Mouse (Mus musculus): ENCODE data around the gene Hoxa11.

Gene Hoxa11

DNA sequence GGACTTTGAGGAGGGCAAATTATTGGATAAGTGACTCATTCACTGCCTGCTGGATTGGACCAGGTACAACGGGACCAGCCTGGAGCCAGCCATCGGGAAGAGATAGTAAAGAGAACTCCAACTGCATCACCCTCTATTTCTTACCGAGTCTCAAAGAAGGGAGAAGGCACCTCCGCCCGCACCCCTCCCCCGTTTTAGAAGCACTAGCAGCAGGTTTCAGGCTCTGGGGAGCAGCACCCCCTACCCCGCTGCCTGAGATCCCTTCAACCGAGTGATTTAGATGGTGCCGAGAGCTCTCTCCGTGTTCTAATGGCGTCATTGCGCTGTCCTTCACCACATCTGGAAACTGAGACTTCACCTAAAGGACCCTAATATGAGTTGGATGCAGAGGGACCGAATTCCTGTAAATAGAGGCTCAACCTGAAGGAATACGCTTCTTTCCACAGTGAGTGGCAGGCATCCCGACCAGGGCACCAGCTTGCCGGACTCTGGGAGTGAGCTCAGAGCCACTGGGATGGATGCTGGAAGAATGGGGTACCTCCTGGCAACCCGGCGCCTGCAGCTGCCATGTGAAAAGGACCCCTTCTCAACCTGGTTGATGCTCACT, 19.8 kb upstream of the Hoxa11 start:
- no peak for DNase-seq (ENCODE audit: low read depth, low spot score)

- DNase-seq (ENCODE audit: low read depth, low spot score) = no peak
Measured at GRCm38 (mm10) chr6:52264106-52264790, 18.6 kb upstream of the Hoxa11 start.

GRCm38 (mm10) chr6:52263321-52263585, 17.6 kb upstream of the Hoxa11 start:
- no peak for DNase-seq (ENCODE audit: low read depth, low spot score)

- DNase-seq (ENCODE audit: low read depth, low spot score) = no peak
Measured at GRCm38 (mm10) chr6:52262463-52263320, 17.1 kb upstream of the Hoxa11 start.

DNA sequence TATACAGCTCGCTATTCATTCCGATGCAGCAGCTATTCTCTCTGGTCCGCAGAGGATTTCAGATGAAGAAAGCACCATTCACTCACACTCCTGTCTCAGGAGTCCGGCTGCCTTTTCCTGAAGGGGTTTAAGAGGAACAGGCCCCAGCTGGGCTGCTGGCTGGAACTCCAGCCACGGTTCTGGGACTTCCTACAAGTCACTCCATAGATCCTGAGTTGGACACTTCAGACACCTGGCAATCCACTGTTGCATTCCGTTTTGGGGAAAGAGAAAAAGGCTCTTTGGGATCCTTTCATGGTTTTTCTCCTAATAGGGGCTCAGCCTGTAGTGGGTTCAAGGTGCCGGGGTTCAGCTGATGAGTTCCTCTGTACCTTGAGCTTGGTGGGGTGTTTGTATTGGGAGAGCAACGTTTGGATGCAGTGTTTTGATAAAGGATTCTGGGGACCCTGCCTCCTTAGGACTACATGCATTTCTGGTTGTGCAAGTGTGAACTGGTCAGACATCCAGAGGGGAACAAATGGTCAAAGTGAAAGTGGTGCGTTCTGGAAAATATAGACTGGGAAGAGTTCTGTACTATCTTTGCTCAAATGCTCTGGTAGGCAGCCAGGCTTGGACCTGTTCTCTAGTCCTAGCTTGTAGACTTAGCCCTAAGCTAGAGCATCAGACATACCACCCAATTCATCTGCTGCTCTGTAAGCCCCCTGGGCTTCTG, 16.3 kb upstream of the Hoxa11 start:
- no peak for DNase-seq (ENCODE audit: low read depth, low spot score)

DNA sequence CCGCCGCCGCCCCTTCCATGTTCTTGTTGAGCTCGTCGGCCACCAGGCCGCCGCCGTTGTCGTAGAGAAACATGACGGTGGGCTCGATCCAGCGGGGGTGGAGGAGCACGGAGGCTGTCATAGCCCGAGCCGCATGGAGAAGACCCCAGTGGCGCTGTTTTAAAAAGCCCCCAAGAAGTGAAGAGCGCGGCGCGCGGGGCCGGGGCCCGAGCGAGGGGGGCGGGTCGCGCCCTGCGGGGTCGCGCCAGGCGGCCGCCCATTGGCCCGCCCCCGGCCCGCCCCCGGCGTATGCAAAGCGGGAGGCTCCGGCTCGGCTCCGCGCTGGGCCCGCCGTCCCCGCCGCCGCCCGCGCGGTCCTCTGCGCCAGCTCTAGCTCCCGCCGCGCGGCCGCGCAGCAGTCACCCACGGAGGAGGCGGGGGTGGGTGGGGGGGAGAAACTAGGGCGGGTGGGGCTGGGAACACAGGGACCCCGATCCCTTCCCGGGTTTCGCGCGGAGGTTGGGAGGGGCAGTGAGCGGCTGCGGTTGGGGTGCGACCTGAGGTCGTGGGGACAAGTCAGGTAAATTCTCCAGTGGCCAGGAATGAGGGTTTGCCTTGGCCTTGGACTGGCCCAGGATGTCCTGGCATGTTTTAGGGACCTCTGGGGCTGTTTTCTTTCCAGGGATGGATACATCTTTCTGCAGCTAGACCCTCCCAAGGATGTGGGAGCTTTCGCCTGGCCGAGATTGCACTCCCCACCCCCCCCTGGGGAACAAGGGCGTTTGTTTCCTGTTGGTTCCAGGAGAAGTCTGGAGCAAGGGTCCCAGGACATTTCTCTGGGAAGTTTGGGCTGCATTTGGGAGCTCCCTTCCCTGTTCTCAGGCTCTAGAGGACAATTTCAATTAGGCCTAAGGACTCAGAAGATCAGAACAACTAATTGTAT, 15.3 kb upstream of the Hoxa11 start, which contains the start of gene Hoxa13:
TSS of gene Hoxa13 (minus strand) at position 227 of the 922 bp plus-strand sequence.
- DNase-seq (ENCODE audit: low read depth, low spot score) = no peak

- no peak for DNase-seq (ENCODE audit: low read depth, low spot score)
Measured at GRCm38 (mm10) chr6:52259811-52260261, 14.2 kb upstream of the Hoxa11 start.

DNA sequence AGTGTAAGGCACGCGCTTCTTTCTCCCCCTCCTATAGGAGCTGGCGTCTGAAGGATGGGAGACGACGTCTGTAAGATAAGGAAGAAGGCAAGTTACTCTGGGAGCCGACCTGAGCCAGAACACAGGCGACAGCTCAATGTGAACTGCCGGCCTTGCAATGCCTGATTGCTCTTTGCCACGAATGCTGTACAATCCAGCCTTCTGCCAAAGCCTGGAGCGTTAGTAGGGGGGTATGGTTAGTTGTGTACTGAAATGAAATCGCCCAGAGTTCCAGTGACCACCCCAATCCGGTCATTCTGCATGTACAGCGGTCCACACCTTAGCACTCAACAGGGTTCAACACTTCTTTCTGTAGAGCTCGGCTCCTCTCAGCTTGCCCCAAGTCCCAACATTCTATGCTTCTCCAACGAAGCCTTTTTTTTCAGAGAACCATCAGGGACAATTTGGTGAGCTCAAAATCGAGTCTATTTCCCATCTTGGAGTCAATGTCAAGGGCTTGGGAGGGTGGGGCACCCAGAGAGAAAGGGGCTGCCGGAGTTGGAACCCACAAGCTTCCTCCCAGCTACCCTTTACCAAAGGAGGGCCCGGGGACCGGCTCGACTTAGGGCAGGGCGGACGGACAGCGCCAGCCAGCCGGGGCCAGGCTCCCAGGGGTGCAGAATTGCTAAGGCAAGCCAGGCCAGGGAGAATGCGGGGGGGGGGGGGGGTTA, 13.6 kb upstream of the Hoxa11 start:
- no peak for DNase-seq (ENCODE audit: low read depth, low spot score)

- DNase-seq (ENCODE audit: low read depth, low spot score) = peak; percentile 18
Measured at GRCm38 (mm10) chr6:52256956-52257355, 11.3 kb upstream of the Hoxa11 start.

- DNase-seq (ENCODE audit: low read depth, low spot score) = no peak
Measured at GRCm38 (mm10) chr6:52253511-52254500, 8.2 kb upstream of the Hoxa11 start.

DNA sequence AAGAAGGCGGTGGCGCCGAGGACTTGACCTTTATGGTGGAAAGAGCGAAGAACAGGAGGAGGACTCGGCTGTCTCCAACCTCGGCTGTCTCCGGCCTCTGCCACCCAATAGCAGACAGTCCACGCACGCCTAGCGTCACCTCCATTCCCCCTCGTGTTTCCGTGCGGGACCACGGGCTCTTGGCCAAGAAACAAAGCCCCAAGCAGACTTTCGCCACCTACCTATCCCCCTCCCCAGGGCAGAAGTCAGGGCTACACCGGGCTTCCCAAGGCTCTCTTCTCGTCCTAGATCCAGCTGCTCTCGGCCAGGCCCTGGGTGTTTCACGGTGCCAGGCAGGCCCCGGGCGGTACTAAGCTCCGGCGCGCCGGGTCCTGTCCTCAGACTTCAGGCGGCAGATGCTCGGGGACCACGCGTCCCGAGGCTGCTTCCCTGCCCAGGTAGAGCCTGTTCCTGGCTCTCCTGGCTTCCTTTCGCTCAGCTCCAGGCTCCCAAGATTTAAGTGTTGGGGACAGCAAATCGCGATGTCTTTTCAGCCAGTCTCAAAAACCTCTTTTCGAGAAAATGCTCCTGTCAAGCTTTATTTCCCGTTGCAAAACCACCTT, 7.3 kb upstream of the Hoxa11 start:
- DNase-seq (ENCODE audit: low read depth, low spot score) = no peak

DNA sequence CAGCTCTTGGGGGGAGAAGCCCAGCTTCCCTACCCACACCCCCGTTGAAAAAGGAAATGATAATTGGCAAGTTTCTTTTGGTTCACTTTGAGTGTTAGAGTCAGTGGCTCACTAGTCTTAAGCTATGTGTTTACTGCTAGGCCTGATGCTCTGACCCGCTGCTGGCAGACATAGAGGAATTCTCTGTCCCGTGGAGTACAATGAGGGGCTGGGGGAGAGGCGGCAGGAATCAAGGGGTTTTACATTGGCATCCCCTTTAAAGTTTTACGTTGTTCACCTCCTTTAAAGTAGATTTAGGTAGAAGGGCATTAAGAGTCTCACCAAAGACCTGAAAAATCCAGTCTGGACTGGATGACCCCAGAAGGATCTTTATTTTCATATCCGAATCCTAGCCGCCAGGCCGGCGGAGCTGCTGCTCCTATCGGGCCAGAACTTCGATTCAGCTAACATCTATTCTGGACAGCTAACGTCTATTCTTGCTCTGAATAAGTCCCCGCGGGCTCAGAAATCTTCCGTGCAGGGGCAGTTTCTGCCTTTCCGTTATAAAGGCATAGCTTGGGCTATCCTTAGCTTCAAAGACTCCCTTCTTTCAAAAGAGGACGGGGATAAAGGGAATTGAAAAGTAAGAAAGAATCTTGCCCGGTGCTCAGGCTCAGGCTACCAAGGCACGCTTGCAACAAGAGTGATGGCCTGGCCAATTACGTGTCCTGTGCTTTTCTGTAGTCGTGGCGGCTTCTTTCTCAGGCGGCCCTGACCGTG, 6.6 kb upstream of the Hoxa11 start:
- DNase-seq (ENCODE audit: low read depth, low spot score) = no peak

GRCm38 (mm10) chr6:52251177-52251879, 5.7 kb upstream of the Hoxa11 start:
- no peak for DNase-seq (ENCODE audit: low read depth, low spot score)

DNA sequence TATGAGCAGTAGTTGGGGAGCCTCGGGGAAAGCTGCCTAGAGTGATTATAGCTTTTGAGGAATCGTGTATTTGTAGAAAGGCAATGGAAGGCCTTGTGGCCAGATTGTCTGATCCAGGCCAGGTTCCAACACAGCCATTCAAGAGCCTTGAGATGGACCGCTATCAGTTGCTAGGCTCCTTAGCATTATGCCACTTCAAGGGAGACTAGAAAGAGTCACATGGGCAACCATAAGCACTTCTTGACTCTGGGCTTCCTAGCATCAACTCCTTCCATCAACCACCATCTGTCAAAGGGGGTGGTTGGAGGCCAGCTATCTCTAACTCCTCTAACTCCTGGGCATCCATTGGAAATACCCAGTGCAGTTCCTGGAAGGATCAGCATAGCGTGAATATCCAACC, 4.2 kb upstream of the Hoxa11 start:
- DNase-seq (ENCODE audit: low read depth, low spot score) = no peak

DNA sequence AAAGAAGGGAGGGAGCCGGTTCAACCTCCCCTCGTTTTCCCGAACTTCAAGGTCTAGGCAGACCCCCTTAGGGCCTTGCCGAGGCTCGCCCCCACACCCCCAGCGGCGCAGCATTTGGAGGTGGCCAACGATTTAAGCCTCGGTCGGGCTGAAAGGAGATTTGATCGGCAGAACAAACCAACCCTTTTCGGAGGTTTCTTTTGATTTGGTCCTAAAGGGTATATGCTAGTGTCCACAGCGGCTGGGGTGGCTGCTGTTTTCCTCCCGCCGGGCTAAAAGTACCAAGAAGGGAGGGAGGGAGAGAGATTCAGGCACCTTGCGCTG, 3.8 kb upstream of the Hoxa11 start:
- DNase-seq (ENCODE audit: low read depth, low spot score) = no peak

DNA sequence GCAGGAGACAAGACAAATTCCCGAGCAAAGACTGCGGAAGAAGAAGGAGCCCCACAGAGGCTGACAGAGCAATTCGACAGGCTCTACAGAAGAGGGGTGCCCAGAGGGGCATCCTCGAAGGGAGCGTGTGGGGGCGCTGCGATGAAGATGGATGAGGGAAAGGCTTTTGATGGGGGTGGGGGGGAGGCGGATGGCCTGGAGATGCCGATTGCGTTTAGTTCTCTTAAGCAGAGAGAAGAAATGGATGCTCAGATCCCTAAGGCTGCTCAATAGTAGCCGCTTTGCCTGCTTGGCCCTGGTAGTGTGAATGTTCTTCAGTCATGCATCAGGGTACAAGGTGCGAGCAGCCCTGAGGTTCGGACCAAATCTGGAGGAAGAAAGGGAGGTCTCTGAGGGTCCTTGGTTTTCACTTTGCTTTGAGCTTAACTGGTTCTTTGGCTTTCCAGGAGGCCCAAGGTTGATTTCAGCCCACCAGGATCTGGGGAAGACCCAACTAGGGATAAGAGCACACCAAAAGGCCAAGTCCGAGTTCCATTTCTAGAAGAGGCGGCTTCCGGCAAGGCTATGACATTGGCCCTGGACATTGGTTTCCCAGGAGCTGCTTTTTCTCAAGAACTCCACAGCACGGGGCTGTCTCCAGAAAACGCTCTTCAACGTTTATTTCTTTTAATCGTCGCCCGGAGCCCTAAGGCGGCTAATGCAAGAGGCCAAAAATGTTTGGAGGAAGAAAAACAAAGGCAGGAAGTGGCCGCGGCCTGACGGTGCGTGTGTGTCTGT, 3.2 kb upstream of the Hoxa11 start:
- DNase-seq (ENCODE audit: low read depth, low spot score) = no peak

Data from telencephalon, adult 2 months (tissue).